Mouse (Mus musculus) layer of hippocampus, adult 9-10 months (tissue): ENCODE results near the gene Eml5.

Experiments used
- DNase-seq: peaks from one replicate; pipeline ENCODE4 v3.0.0; 2022; ENCODE audit warnings: low spot score

Eml5 gene

GRCm38 (mm10) chr12:98833901-98834300, 67.4 kb downstream of the Eml5 start:
- DNase-seq, result no peak

- no peak for DNase-seq
Measured at GRCm38 (mm10) chr12:98832929-98833598, 68.2 kb downstream of the Eml5 start.

GRCm38 (mm10) chr12:98831122-98831521, 70.2 kb downstream of the Eml5 start:
- DNase-seq, result no peak

DNA sequence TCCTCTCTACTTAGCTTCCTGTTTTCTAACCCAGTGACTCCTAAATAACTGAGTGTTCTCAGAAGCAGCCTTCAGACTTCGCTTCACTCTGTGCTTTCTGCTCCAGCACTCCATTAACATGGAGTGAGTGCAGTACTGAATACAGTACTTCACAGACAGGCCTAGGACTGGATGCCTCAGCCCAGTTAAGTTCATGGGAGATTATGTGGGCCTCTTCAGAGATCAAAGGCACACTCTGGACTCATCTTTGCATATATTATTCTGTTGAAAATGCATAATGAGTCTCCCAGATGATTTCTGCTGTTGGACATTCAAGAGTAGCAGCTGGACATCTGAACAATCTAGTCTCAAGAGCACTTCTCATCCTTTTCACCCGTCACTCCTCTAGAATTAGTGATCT, 80.5 kb downstream of the Eml5 start:
- no peak for DNase-seq

DNA sequence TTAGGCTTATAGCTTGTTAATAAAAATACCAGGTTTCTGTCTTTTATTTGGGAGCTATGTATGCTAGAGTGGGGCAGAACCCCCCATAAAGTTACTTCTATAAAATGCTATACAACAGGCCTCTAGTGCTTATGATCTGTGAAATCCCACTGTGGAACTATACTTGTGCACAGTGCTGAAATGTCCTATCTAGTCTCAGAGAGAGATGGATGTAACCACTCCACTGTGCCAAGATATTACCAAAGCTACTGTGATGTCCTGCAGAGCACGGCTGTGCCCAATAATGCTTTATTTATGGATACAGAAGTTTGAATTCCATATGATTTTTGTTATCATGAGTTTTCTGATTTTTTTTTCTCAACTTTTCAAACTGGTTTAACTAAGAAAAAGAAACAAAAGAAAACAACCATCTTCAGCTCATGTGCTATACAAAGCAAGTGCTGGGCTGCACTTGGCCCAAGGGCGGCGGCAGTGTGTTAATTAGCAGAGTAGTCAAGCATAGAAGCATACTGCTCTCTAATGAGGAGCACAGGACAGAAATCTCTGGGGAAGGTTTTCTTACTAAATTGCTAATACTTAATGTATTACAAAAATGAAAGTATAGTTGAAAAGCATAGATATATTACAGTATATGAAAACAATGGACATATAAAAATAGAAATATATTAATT, 97.1 kb downstream of the Eml5 start:
- DNase-seq, result no peak

DNA sequence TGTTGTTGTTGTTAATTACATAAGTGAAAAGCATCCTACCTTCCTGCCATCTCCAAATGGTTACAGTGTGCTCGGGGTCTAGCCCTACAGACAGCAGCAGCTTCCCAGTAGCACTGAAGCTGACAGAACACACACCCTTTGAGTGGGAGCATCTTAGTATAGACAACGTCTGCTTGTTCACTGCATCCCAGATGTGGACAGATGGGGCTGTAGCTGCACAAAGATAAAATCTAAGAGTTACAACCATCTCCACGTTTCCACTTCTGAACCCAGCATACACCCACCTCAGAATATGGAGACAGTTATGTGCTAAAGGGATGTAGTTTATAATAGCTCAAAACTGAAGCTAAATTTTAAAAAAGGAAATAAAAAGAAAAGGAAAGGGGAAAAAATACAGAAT, 99.0 kb downstream of the Eml5 start:
- DNase-seq, result no peak

GRCm38 (mm10) chr12:98800334-98800733, 101.0 kb downstream of the Eml5 start:
- no peak for DNase-seq

DNA sequence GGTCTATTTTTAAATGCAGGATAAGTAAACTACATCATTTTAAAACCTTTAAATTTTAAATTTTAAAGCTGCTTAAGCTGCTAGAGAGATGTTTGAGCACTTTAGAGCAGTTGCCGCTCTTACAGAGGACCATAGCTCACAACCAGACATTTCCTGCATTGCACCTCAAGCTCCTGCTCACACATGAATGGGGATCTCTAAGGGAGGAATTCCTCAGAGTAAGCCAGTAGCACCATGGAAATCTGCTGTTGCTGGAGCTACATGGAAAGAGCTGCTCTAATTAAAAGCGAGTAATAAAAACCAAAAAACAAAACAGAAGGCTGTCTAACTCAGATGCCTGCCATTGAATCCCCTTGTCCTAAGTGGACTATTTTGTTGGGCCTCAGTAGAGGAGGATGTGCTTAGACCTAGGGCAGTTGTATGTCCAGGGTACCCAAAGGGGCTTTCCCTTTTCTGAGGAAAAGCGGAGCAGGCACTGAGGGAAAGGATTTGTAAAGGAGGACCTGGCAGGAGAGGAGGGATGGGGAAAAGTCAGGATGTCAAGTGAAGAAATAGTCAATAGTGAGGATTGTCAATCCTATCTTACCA, 105.5 kb downstream of the Eml5 start:
- no peak for DNase-seq

DNA sequence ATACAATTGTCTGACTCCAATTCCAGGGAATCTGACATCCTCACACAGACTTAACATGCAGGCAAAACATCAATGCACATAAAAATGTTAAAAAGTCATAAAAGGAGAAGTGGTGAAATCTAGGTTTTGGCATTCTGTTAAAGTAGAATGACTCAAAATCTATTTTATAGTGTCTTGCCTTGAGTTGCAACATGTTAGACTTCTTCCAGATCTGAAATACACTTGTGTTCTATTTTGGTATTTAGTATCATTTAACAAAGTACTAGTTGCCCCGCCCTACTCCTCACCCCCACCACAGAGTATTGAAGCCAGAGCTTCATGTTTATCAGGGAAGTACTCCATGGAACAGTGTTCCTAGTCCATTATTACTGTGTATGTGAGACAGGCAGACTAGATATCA, 117.0 kb downstream of the Eml5 start:
- DNase-seq, result no peak

DNA sequence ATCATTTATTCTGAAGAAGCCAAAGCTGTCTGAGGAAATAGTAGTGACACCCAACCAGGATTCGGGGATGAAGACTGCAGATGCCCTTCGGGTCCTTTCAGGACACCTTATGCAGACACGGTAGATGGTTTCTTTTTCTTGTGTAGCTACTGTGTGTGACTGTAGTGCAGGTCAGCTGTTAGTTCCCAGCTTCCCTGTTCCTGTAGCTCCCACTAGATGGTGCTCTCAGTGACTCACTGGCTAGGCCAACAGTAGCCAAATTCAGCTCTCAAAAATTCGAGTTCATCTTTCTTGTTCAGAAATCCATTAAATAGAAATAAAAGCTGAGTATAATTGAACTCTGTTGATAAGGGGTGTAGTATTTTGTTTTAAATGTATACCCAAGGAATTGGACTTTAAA, 122.1 kb downstream of the Eml5 start:
- DNase-seq, result peak; percentile 33

DNA sequence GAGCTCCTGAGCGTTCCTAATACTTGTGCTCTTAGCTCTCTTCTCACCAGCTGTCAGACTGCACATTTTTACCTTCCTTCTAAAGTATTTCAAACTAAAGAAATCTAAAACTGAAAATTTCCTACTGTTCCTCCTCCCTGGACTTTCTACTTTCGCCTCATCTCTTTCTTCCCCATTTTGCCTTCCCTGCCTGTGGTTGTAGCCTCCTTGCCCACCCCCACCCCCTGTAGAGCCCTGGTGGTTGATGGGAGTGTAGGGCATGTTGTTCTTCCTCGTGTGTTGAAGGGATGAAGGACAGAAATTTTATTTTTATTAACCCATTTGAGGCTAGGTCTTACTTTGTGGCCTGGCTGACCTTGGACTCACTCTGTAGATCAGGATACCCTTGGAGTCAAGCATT, 123.8 kb downstream of the Eml5 start:
- DNase-seq, result no peak

- no peak for DNase-seq
Measured at GRCm38 (mm10) chr12:98766241-98766640, 135.0 kb downstream of the Eml5 start.

DNA sequence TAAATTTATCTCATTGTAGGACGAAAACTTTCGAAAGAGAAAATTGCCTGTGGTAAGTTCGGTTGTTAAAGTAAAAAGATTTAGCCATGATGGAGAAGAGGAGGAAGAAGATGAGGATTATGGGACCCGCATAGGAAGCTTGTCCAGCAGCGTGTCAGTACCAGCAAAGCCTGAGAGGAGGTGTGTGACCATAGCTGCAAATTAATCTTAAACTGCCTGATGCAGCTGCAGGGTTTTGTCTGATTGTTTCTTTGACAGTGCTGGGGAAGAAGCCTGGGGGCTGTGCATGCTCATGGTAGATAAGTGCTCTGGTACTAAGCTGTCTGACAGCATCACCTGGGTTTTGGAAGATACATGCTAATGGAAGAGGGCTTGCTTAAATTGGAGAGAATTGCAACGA, 141.6 kb downstream of the Eml5 start:
- no peak for DNase-seq

DNA sequence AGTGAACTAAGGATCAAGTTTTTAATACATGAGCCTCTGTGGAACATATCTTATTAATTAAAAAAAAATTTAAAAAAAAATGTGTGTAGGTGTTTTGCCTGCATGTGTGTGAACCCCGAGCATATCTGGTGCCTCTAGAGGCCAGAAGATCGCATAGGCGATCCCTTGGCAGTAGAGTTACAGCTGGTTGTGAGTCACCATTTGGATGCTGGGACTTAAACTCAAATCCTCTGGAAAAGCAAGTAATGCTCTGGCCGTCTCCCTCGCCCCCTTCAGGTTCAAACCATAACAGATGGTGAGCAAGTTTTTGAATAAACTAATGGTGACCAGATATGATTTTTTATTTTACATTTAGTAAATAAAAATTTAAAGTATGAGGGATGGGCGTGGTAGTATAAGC, 143.6 kb downstream of the Eml5 start:
- DNase-seq, result no peak

DNA sequence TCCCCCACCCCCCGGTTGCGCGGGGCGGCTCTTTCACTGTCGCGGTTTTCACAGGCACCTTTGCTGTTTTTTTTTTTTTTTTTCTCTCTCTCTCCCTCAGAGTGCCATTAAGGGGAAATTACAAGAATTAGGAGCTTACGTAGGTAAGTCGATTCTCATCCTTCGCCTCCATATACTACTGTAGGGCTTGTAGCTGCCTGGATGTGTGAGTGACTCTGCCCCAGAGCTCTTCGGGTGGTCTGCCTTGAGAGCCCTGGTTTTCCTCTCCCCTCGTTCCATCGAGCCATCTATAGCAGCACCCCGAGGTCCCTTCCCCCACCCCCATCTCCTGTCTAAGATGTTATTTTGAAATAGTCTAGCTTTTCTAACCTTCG, 153.9 kb downstream of the Eml5 start:
- no peak for DNase-seq

- DNase-seq, result peak; percentile 78
Measured at GRCm38 (mm10) chr12:98746746-98747379, 154.4 kb downstream of the Eml5 start, which contains the start of gene Zc3h14. Gene Zc3h14, plus strand, starts transcription at chr12:98746964.

- no peak for DNase-seq
Measured at GRCm38 (mm10) chr12:98746131-98746530, 155.2 kb downstream of the Eml5 start.

DNA sequence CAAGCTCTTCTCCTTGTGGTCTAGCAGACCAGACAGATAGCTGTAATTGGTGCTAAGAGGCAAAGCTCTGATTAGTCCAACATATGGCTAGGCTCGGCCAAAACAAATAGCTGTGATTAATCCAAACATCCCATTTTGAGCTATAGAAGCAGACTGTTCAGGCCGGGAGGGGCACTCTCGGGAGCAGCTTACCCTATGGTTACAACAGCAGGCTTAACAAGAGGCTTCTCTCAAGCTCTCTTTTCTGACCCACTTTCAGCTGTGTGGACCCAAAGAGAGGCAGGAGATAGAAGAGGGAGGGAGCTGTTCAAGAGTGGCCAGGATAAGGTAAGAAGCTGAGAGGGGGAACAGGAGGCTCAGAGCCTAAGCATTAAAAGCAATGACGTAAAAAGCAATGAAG, 155.7 kb downstream of the Eml5 start:
- DNase-seq, result no peak

DNA sequence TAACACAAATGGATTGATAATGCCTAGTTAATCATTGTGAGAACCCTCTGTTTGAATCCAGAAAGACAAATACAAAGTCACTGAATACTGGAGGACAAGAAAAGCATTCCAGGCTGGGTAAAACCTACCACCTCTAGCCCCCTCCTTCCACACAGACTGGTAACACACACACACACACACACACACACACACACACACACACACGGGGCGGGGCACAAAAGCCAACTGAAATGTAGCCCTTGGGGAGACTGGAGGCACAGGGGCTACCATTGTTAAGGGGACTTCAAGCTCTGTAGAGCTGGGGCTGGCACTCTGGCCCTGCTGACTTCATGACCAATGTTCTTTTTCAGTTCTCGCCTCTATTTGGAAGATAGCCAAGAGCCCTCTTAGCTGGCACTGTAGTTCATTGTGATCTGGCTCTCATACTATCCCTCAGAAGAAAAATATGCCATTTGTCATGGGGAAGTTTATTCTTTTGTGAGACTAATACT, 160.2 kb downstream of the Eml5 start:
- DNase-seq, result no peak

DNA sequence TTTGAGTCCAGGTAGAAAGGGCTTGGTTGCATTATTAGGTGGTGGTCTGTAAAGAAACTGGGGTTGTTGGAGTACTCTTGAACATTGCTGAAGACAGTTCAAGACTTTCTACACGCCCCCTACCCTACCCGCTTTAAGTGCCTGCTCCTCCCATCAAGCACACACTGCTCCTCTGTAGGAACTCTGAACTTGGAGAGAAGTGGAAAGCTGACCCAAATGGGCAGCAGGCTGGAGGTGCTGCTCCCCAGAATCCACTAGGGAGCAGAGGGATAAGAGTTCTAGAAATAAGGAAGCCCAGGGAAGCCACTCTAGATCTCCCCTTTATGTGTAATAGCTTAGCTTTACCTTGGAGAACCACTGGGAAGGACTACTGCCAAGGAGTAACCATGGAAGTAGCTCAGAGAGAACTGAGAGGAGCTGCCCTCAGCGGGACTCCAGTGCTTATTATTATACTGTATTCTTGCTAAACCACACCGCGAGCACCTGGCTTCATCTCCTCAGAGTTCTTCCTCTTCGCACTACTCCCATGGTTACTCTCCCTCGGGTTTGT, 163.4 kb downstream of the Eml5 start:
- DNase-seq, result no peak

GRCm38 (mm10) chr12:98736951-98737800, 164.1 kb downstream of the Eml5 start, which contains the start of gene Ptpn21:
Gene Ptpn21, minus strand, starts transcription at chr12:98737405.
- no peak for DNase-seq
